Mouse (Mus musculus) ES-E14 (cell line): Measurements from ENCODE around the gene AU022252.

ENCODE experiments used
- CHD2 ChIP-seq: IDR thresholded peaks from 2 replicates; pipeline ENCODE4 v1.6.1; 2014; ENCODE audit warnings: mild to moderate bottlenecking, low read depth, low read length, inconsistent platforms
- HCFC1 ChIP-seq: IDR thresholded peaks from 2 replicates; pipeline ENCODE4 v1.6.1; 2012; ENCODE audit warnings: low read length, inconsistent platforms, borderline replicate concordance; ENCODE audit not compliant: insufficient read depth
- ZNF384 ChIP-seq: IDR thresholded peaks from 2 replicates; pipeline ENCODE4 v1.6.1; 2012; ENCODE audit warnings: low read depth, low read length, inconsistent platforms

- no peak for TF ChIP-seq CHD2
- TF ChIP-seq ZNF384: no peak
- TF ChIP-seq HCFC1: no peak
Measured at GRCm38 (mm10) chr4:119190618-119191017, 41.9 kb downstream of the AU022252 start.
